Mouse (Mus musculus): Measurements from ENCODE around the gene Sptbn2. TPM values are rescaled to one million over a fixed set of nuclear protein-coding genes. Genes with fewer than 3 reads are reported as not detected.

Gene Sptbn2
- total RNA-seq (2014; rRNA removed) (143 and 164 TPM in 2 replicates), polyA plus RNA-seq (2015; fragmentation: Nextera tagmentation; extraction: Ambion mirVana) (17.9 TPM in 2 replicates)

DNA sequence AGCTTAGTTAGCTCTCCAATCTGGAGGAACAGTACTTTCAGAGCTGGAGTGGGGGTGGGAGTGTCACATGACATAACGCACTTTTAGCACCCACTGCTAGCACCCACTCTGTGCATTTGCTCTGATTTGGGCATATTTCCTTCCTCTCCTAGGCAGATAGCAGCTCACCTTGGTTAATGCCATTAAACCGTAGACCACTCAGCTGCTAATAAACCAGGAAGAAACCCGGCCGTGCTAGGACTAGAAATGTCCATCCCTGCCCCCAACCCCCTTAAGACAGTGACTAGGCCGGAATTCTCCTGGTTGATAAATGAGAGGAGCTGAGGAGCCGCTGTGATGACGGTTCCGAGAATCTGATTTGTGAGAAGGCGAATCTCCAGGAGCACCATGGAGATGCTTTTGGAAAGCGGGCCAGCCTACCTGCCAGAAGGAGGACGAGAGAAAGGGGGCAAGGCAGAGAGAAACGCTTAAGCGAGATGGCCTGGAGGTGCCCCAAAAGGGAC, at the start of gene Sptbn2:
Gene Sptbn2, plus strand, starts transcription at position 70 of the 503 bp plus-strand sequence.
- Histone ChIP-seq H3K27me3 (ENCODE audit: insufficient read depth, low read length) (no peaks in the 10 kb centered on the region), H3K36me3 (ENCODE audit: insufficient read depth, low read length) (no peaks in the 10 kb centered on the region), H3K9ac (replicated peaks; ENCODE audit: low read length) (peak within 1 kb of the TSS; percentile 84), H3K4me1 (ENCODE audit: insufficient read depth, low read length) (peaks cover 4% of the 10 kb centered on the region), H3K4me3 (ENCODE audit: low read length) (peak within 1 kb of the TSS; percentile 80), H3K4me2 (ENCODE audit: low read depth, low read length) (peak within 1 kb of the TSS; percentile 90), H3K9me3 (ENCODE audit: low read length) (no peaks in the 10 kb centered on the region), H3K27ac (peak within 1 kb of the TSS; percentile 97)
- DNase-seq (ENCODE audit: low spot score) (peak; percentile 61), ATAC-seq (peak; percentile 41; the same call in 1 of the 2 replicates)
- no peak for TF ChIP-seq CTCF (IDR thresholded peaks at IDR 0.05; ENCODE audit: low read depth)
- WGBS = 6% methylated on average over 13 of the region's 13 CpGs

DNA sequence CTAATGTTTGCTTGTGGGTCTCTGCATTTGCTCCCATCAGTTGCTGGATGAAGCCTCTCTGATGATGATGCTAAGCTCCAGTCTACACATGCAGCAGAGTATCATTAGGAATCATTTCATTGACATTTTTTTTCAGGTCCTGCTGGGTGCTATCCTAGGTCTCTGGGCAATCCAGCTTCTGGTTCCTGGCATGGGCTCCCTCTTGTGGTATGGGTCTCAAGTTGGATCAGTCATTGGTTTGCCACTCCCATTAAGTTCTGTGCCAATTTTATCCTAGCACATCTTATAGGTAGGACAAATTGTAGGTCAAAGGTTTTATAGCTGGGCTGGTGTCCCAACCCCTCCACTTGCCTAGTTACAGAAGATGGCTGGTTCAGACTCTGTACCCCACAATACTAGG, 44.2 kb upstream of the Sptbn2 start:
- no peak overlapping the region for H3K4me2 ChIP-seq (ENCODE audit: low read depth, low read length)
- no peak for ATAC-seq
- no peaks in the 10 kb centered on the region for H3K27me3 ChIP-seq (ENCODE audit: insufficient read depth, low read length)
- H3K36me3 ChIP-seq (ENCODE audit: insufficient read depth, low read length) = no peaks in the 10 kb centered on the region
- H3K4me3 ChIP-seq (ENCODE audit: low read length) = no peak overlapping the region
- no peaks in the 10 kb centered on the region for H3K4me1 ChIP-seq (ENCODE audit: insufficient read depth, low read length)
- DNase-seq (ENCODE audit: low spot score) = peak; percentile 8
- no peaks in the 10 kb centered on the region for H3K9me3 ChIP-seq (ENCODE audit: low read length)
- no peak overlapping the region for H3K9ac ChIP-seq (replicated peaks; ENCODE audit: low read length)
- H3K27ac ChIP-seq = no peak overlapping the region
- peak; percentile 35 for TF ChIP-seq CTCF (IDR thresholded peaks at IDR 0.05; ENCODE audit: low read depth)

DNA sequence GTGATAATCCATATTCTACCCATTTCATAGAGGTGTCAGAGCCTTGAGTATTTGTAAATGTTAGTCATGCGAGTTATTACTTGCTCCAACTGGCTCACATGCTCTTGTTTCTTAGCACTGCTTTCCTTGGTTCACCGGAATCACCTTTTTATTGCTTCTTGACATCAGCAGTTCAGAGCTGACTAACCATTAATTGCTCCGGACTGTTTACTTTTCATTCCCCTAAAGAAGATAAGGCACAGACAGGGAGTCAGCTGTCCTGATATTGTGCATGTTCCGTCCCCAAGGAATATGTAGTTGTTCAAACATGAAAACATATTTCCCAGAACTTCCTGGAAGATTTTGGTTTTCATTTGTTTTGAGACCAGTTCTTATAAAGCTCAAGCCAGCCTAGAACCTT, 40.2 kb upstream of the Sptbn2 start:
- WGBS = 91% methylated on average over 4 of the region's 4 CpGs
- no peak for TF ChIP-seq CTCF (IDR thresholded peaks at IDR 0.05; ENCODE audit: low read depth)
- DNase-seq (ENCODE audit: low spot score) (no peak), ATAC-seq (no peak)
- H3K9me3 ChIP-seq (ENCODE audit: low read length) = no peaks in the 10 kb centered on the region
- no peaks in the 10 kb centered on the region for H3K4me1 ChIP-seq (ENCODE audit: insufficient read depth, low read length)
- no peaks in the 10 kb centered on the region for H3K36me3 ChIP-seq (ENCODE audit: insufficient read depth, low read length)
- no peak overlapping the region for H3K27ac ChIP-seq
- no peak overlapping the region for H3K4me2 ChIP-seq (ENCODE audit: low read depth, low read length)
- H3K9ac ChIP-seq (replicated peaks; ENCODE audit: low read length) = no peak overlapping the region
- H3K4me3 ChIP-seq (ENCODE audit: low read length) = no peak overlapping the region
- H3K27me3 ChIP-seq (ENCODE audit: insufficient read depth, low read length) = no peaks in the 10 kb centered on the region

DNA sequence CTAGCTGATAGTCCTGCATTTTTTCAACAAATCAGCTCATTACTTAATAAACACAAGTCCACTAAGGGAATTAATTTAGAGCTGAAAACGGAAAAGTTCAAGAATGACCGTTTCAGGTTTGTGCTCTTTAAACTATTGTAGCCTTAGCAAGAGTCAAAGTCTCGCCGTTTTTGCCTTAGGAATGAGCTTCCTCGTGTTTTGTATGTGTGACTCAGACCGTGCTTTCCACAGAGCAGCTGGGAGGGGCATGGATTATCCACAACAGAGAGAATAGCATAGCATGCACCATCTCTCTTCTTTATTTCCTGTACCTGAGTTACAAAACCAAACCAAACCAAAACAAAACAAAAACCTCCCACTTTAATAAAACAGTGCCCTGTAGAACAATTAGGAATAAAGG, 38.6 kb upstream of the Sptbn2 start:
- 57% methylated on average over 6 of the region's 6 CpGs for WGBS

DNA sequence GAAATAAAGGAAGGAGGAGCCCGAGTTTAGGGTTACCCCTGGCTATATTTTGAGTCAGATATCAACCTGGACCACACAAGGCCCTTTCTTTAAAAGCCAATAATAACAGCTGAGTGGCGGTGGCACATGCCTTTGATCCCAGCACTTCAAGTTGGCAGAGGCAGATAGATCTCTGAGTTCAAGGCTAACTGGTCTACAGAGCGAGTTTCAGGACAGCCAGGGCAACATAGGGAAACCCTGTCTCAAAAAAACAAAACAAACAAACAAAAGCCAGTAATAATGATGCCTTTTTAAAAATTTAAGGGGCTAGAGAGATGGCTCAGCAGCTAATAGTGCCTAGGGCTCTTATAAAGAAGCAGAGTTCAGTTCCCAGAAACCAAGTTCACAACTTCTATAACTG, 16.6 kb upstream of the Sptbn2 start:
- Histone ChIP-seq H3K4me3 (ENCODE audit: low read length) (no peak overlapping the region), H3K4me1 (ENCODE audit: insufficient read depth, low read length) (peaks cover 10% of the 10 kb centered on the region; the same call in 1 of the 2 replicates), H3K9me3 (ENCODE audit: low read length) (no peaks in the 10 kb centered on the region), H3K4me2 (ENCODE audit: low read depth, low read length) (no peak overlapping the region), H3K36me3 (ENCODE audit: insufficient read depth, low read length) (no peaks in the 10 kb centered on the region), H3K9ac (replicated peaks; ENCODE audit: low read length) (no peak overlapping the region), H3K27ac (no peak overlapping the region), H3K27me3 (ENCODE audit: insufficient read depth, low read length) (no peaks in the 10 kb centered on the region)
- ATAC-seq (no peak), DNase-seq (ENCODE audit: low spot score) (no peak)
- 69% methylated on average over 3 of the region's 3 CpGs for WGBS
- TF ChIP-seq CTCF (IDR thresholded peaks at IDR 0.05; ENCODE audit: low read depth) = no peak

More for the DNA sequence above, 38.6 kb upstream of the Sptbn2 start:
- DNase-seq (ENCODE audit: low spot score) = no peak
- H3K4me3 ChIP-seq (ENCODE audit: low read length) = no peak overlapping the region
- H3K36me3 ChIP-seq (ENCODE audit: insufficient read depth, low read length) = no peaks in the 10 kb centered on the region
- H3K27me3 ChIP-seq (ENCODE audit: insufficient read depth, low read length) = no peaks in the 10 kb centered on the region
- ATAC-seq = no peak
- no peak for TF ChIP-seq CTCF (IDR thresholded peaks at IDR 0.05; ENCODE audit: low read depth)
- H3K9me3 ChIP-seq (ENCODE audit: low read length) = no peaks in the 10 kb centered on the region
- H3K4me1 ChIP-seq (ENCODE audit: insufficient read depth, low read length) = no peaks in the 10 kb centered on the region
- H3K27ac ChIP-seq = no peak overlapping the region
- no peak overlapping the region for H3K9ac ChIP-seq (replicated peaks; ENCODE audit: low read length)
- H3K4me2 ChIP-seq (ENCODE audit: low read depth, low read length) = no peak overlapping the region

DNA sequence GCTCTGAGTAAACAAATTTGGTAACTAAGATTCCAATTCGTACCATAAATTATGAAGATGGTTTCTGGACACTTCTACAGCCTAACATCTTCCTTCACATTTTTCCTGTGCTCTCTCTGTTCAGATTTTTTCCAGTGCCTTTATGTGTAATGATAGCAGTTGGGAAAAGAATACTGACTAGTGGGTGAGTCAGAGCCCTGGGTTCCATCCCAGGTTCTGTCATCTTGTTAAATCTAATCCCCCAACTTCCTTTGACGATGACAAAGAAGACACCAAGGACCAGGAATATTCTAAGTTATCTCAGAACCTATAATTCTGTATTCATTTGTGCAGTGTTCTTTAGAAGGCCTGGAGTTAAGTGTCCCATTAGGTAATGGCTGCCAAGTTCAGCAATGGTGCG, 13.8 kb upstream of the Sptbn2 start:
- no peak for TF ChIP-seq CTCF (IDR thresholded peaks at IDR 0.05; ENCODE audit: low read depth)
- ATAC-seq = no peak
- 85% methylated on average over 3 of the region's 3 CpGs for WGBS

DNA sequence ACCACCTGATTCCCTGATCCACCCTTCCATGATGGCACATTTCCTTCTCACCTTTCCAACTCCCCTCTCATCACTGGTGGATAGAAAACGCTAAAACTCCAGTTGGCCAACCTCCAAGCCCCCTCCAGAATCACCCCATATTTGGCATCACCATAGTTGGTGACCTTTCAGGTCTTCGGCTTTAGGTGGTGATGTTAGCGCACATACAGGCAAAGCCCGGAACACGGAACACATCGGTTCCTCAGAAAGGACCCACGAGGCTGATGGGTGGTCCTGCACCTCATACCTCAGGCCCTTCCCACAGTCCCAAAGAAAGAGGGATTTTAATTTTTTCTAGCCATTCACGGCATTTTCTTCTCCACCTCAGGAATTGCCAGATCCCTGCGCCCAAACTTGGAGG, 13.2 kb upstream of the Sptbn2 start:
- ATAC-seq (peak; percentile 27; the same call in 1 of the 2 replicates), DNase-seq (ENCODE audit: low spot score) (no peak)
- Histone ChIP-seq H3K36me3 (ENCODE audit: insufficient read depth, low read length) (no peaks in the 10 kb centered on the region), H3K27me3 (ENCODE audit: insufficient read depth, low read length) (no peaks in the 10 kb centered on the region), H3K4me2 (ENCODE audit: low read depth, low read length) (peak overlapping the region; percentile 74), H3K27ac (peak overlapping the region; percentile 83), H3K4me1 (ENCODE audit: insufficient read depth, low read length) (peaks cover 11% of the 10 kb centered on the region; the same call in 1 of the 2 replicates), H3K9me3 (ENCODE audit: low read length) (no peaks in the 10 kb centered on the region), H3K9ac (replicated peaks; ENCODE audit: low read length) (peak overlapping the region; percentile 71), H3K4me3 (ENCODE audit: low read length) (peak overlapping the region; percentile 57)
- no peak for TF ChIP-seq CTCF (IDR thresholded peaks at IDR 0.05; ENCODE audit: low read depth)
- 63% methylated on average over 9 of the region's 9 CpGs for WGBS

More for the DNA sequence above, 13.8 kb upstream of the Sptbn2 start:
- Histone ChIP-seq H3K4me2 (ENCODE audit: low read depth, low read length) (peak overlapping the region; percentile 74; the same call in 1 of the 2 replicates), H3K27me3 (ENCODE audit: insufficient read depth, low read length) (no peaks in the 10 kb centered on the region), H3K9me3 (ENCODE audit: low read length) (no peaks in the 10 kb centered on the region), H3K4me3 (ENCODE audit: low read length) (no peak overlapping the region), H3K27ac (no peak overlapping the region), H3K4me1 (ENCODE audit: insufficient read depth, low read length) (peaks cover 11% of the 10 kb centered on the region; the same call in 1 of the 2 replicates), H3K36me3 (ENCODE audit: insufficient read depth, low read length) (no peaks in the 10 kb centered on the region), H3K9ac (replicated peaks; ENCODE audit: low read length) (no peak overlapping the region)
- DNase-seq (ENCODE audit: low spot score) = no peak
